Comparison of ENCODE assay signal across 18 mouse cellular contexts in genomic region chr6:120648205-120648604, GRCm38 (mm10). TPM values are rescaled to one million over a fixed set of nuclear protein-coding genes. Genes with fewer than 3 reads are reported as not detected.
DNase-seq lines count a peak whose midpoint lies in the region; ATAC-seq and TF ChIP-seq lines count a peak whose summit lies in the region.
"Had no signal": no experiment of that assay in that cellular context is flagged by ENCODE, and none has a peak within 500 bp of the region (broad histone marks: within the 10 kb centered on the region; RNA-seq: fewer than 3 reads in every experiment).

No protein-coding gene starts in this region.

- H3K4me1 ChIP-seq in heart, adult 2 months (ENCODE audit: control insufficient read depth, insufficient read depth, low read length), result peaks cover 12% of the 10 kb centered on the region
- H3K4me1 ChIP-seq: embryonic facial prominence, embryonic 15.5 days; forebrain, embryonic 15.5 days; hindbrain, embryonic 15.5 days had no signal

- H3K79me2 ChIP-seq in heart, adult 2 months (replicated peaks; ENCODE audit: control insufficient read depth, insufficient read depth, low read length), result no peaks in the 10 kb centered on the region

- TF ChIP-seq CTCF in heart, adult 2 months (IDR thresholded peaks at IDR 0.05), result no peak
- no peak for TF ChIP-seq CTCF in Patski (IDR thresholded peaks at IDR 0.05)

- in situ Hi-C loops in Patski (cut with MboI; ENCODE audit: low pct_unique_long_range_greater_than_20kb), result no loop called here

- no peak for TF ChIP-seq EP300 in heart, adult 2 months (IDR thresholded peaks at IDR 0.05; ENCODE audit: insufficient read depth, low read depth, low read length)

- peaks cover 3% of the 10 kb centered on the region; the same call in 1 of the 2 replicates for H3K36me3 ChIP-seq in heart, adult 2 months (ENCODE audit: control insufficient read depth, insufficient read depth, low read length)
- H3K36me3 ChIP-seq: embryonic facial prominence, embryonic 15.5 days; forebrain, embryonic 15.5 days; heart, embryonic 13.5 days; hindbrain, embryonic 15.5 days had no signal

- WGBS in heart, adult 2 months, result 10% methylated on average over 5 of the region's 5 CpGs

- intact Hi-C loops in heart, adult 2 months (cut with DNase I), result loop anchor here (2.0 to 5.0 kb wide), 2 partner anchors 17 to 111 kb away; no protein-coding TSS in a partner anchor

- H3K27me3 ChIP-seq in heart, adult 2 months (ENCODE audit: control insufficient read depth, insufficient read depth, low read length), result no peaks in the 10 kb centered on the region
- no peaks in the 10 kb centered on the region for H3K27me3 ChIP-seq in Patski
- H3K27me3 ChIP-seq: CH12.LX; embryonic facial prominence, embryonic 15.5 days; forebrain, embryonic 15.5 days; heart, embryonic 13.5 days; hindbrain, embryonic 15.5 days had no signal

- H3K27ac ChIP-seq in heart, adult 2 months, result peak overlapping the region; percentile 75
- H3K27ac ChIP-seq: embryonic facial prominence, embryonic 15.5 days; forebrain, embryonic 15.5 days; heart, embryonic 13.5 days; hindbrain, embryonic 15.5 days had no signal

- no peak for TF ChIP-seq POLR2A in heart, adult 2 months (IDR thresholded peaks at IDR 0.05; ENCODE audit: insufficient read depth, low read depth, low read length)

- H3K4me3 ChIP-seq in heart, adult 2 months, result no peak overlapping the region
- H3K4me3 ChIP-seq: embryonic facial prominence, embryonic 15.5 days; forebrain, embryonic 15.5 days; heart, embryonic 13.5 days; hindbrain, embryonic 15.5 days had no signal

- POLR2A ChIA-PET in Patski (lab: Charles Lee), result no interaction called here

- DNase-seq in heart, adult 2 months, result peak in 1 of 2 experiments; percentile 48
- no peak for DNase-seq in heart, postnatal 4 days
- DNase-seq in lung, adult 18-20 months, result peak; percentile 6 to 17
- no peak for DNase-seq in lung, postnatal 14 days
- DNase-seq in Patski (ENCODE audit: low read depth, low spot score), result no peak
- DNase-seq: adrenal gland, adult 2 months; adrenal gland, postnatal 25 days; cerebellum, adult 8-10 months; cerebellum, postnatal 14 days; embryo, embryonic 11 days; gastrocnemius, postnatal 36 days had no signal

- CTCF ChIA-PET in Patski (lab: Charles Lee), result interaction anchor here (0.8 kb wide), 1 partner anchor 13 kb away, joined by 3 read pairs; no protein-coding TSS in a partner anchor

- H3K9ac ChIP-seq in heart, adult 2 months (ENCODE audit: low read depth, low read length), result no peak overlapping the region
- H3K9ac ChIP-seq: embryonic facial prominence, embryonic 15.5 days; forebrain, embryonic 15.5 days; heart, embryonic 13.5 days; hindbrain, embryonic 15.5 days had no signal

- ATAC-seq in Patski, result peak; percentile 62
- ATAC-seq in erythroblast, adult 5-6 weeks (replicated peaks; ENCODE audit: low FRiP score, poor library complexity, severe bottlenecking), result 0 out of 2 replicates have a peak, but pooled peaks have one; percentile 30
- ATAC-seq: forebrain, embryonic 15.5 days; intestine, embryonic 16.5 days had no signal

RNA-seq across cellular contexts. Expression of gene Cecr2, which starts 18.0 kb away (rescaled TPM):
- total RNA-seq in heart, adult 2 months (2021), result 10 to 100 TPM; 12.9 to 17.4 TPM
- 7.0 and 9.5 TPM in 2 replicates for polyA plus RNA-seq in heart, adult 2 months (2012; rRNA removed)
- 1 to 10 TPM; 8.0 to 9.5 TPM for total RNA-seq in heart, postnatal 4 days (2021)
- 2.7 TPM for polyA plus RNA-seq in Patski (2021)
- 13.1 and 19.2 TPM in 2 replicates for total RNA-seq in erythroblast, adult 5-6 weeks (2015; ENCODE audit: low replicate concordance)
- total RNA-seq in erythroblast, adult 5-6 weeks (2017; ENCODE audit: low replicate concordance), result 17.0 and 25.6 TPM in 2 replicates

Comparison
In these comparisons a context has a peak if more than half of its experiments do, and no peak if none do; other contexts are left out.
1. DNase-seq: peak in lung, adult 18-20 months (2 of 2); none in heart, postnatal 4 days (single experiment), lung, postnatal 14 days (single experiment) and Patski (single experiment).